Comparison of ENCODE assay signal across 24 mouse cellular contexts in the genomic region with DNA sequence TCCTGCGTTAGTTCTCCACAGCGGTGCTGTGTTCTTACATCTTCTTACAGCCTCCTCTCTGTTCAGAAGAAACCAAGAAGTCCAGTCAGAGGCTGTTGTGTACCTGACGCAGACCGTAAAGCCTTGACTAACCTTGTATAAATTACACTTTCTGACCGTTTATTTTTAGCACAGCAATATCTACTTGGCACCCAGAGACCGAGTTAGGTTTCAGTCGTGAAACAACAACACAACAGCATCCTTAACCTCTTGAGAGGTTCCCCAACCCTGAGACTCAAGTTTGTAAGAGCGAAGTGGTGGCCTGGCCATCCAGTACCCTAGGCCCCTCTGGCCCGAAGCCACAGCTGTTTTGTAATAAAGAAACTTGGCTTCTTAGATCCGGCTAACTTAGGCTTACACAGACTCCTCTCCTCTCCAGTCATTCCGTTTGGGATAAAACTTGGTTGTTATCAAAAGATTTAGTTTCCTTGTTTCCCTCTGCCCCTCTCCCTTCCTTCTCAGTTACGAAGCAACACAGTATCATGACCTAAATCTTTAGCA. TPM values are rescaled to one million over a fixed set of nuclear protein-coding genes. Genes with fewer than 3 reads are reported as not detected.
DNase-seq lines count a peak whose midpoint lies in the region; ATAC-seq and TF ChIP-seq lines count a peak whose summit lies in the region.
"Had no signal": no experiment of that assay in that cellular context is flagged by ENCODE, and none has a peak within 500 bp of the region (broad histone marks: within the 10 kb centered on the region; RNA-seq: fewer than 3 reads in every experiment).

No protein-coding gene starts in this region.

- H3K4me3 ChIP-seq in gastrocnemius, adult 2 months: peak overlapping the region; percentile 21; the same call in 1 of the 2 replicates
- H3K4me3 ChIP-seq in heart, embryonic 16.5 days (ENCODE audit: low read length): no peak overlapping the region
- H3K4me3 ChIP-seq in heart, embryonic 11.5 days (ENCODE audit: low read depth, low read length): no peak overlapping the region
- H3K4me3 ChIP-seq in lung, postnatal 0 days (ENCODE audit: low read depth, low read length): no peak overlapping the region
- no peak overlapping the region for H3K4me3 ChIP-seq in stomach, postnatal 0 days (ENCODE audit: low read depth, low read length)
- H3K4me3 ChIP-seq: embryonic facial prominence, embryonic 15.5 days; hindbrain, embryonic 12.5 days; limb, embryonic 15.5 days; liver, embryonic 15.5 days; midbrain, embryonic 15.5 days; neural tube, embryonic 15.5 days had no signal

- intact Hi-C loops in gastrocnemius, adult 2 months (cut with DNase I): no loop called here
- intact Hi-C loops in gastrocnemius, postnatal 36 days (cut with DNase I): no loop called here

- H3K4me1 ChIP-seq in heart, embryonic 16.5 days (ENCODE audit: control insufficient read depth, insufficient read depth, low read length): peaks cover 27% of the 10 kb centered on the region
- H3K4me1 ChIP-seq in heart, embryonic 11.5 days (ENCODE audit: control insufficient read depth, insufficient read depth, low read length): peaks cover 33% of the 10 kb centered on the region
- peaks cover 2% of the 10 kb centered on the region; the same call in 1 of the 2 replicates for H3K4me1 ChIP-seq in lung, postnatal 0 days (ENCODE audit: insufficient read depth, low read depth, low read length)
- H3K4me1 ChIP-seq in stomach, postnatal 0 days (replicated peaks; ENCODE audit: control insufficient read depth, insufficient read depth): no peaks in the 10 kb centered on the region
- H3K4me1 ChIP-seq: liver, embryonic 15.5 days; neural tube, embryonic 15.5 days had no signal

- H3K4me2 ChIP-seq in heart, embryonic 16.5 days (ENCODE audit: low read depth, low read length): no peak overlapping the region
- no peak overlapping the region for H3K4me2 ChIP-seq in heart, embryonic 11.5 days
- H3K4me2 ChIP-seq in lung, postnatal 0 days (replicated peaks; ENCODE audit: low read depth, low read length): no peak overlapping the region
- H3K4me2 ChIP-seq in stomach, postnatal 0 days (replicated peaks; ENCODE audit: low read depth): no peak overlapping the region
- H3K4me2 ChIP-seq: embryonic facial prominence, embryonic 15.5 days; hindbrain, embryonic 12.5 days; limb, embryonic 15.5 days; liver, embryonic 15.5 days; midbrain, embryonic 15.5 days; neural tube, embryonic 15.5 days had no signal

- no peak for ATAC-seq in heart, embryonic 16.5 days (replicated peaks; ENCODE audit: extremely low read depth, insufficient read depth, low FRiP score)
- ATAC-seq in heart, embryonic 11.5 days (replicated peaks; ENCODE audit: insufficient number of reproducible peaks, low FRiP score, low TSS enrichment): no peak
- ATAC-seq in lung, postnatal 0 days: no peak
- ATAC-seq in stomach, postnatal 0 days (ENCODE audit: low FRiP score, low TSS enrichment): no peak
- no peak for ATAC-seq in monocyte, adult 5-6 weeks (replicated peaks; ENCODE audit: insufficient number of reproducible peaks, low FRiP score, low TSS enrichment, poor library complexity, severe bottlenecking)
- ATAC-seq: forebrain, embryonic 16.5 days; inflammation-experienced regulatory T-cells, adult 6 months; midbrain, embryonic 15.5 days had no signal

- no peaks in the 10 kb centered on the region for H3K9me3 ChIP-seq in heart, embryonic 16.5 days (replicated peaks; ENCODE audit: control insufficient read depth, low read length)
- H3K9me3 ChIP-seq in heart, embryonic 11.5 days (replicated peaks; ENCODE audit: control insufficient read depth, low read length): no peaks in the 10 kb centered on the region
- H3K9me3 ChIP-seq in lung, postnatal 0 days (ENCODE audit: low read length): no peaks in the 10 kb centered on the region
- H3K9me3 ChIP-seq in stomach, postnatal 0 days (ENCODE audit: control insufficient read depth, low read length): no peaks in the 10 kb centered on the region
- H3K9me3 ChIP-seq: embryonic facial prominence, embryonic 15.5 days; hindbrain, embryonic 12.5 days; limb, embryonic 15.5 days; liver, embryonic 15.5 days; midbrain, embryonic 15.5 days; neural tube, embryonic 15.5 days had no signal

- H3K9ac ChIP-seq in heart, embryonic 16.5 days (ENCODE audit: low read length): 0 out of 2 replicates have a peak overlapping the region, but pooled peaks have one; percentile 7
- H3K9ac ChIP-seq in heart, embryonic 11.5 days (ENCODE audit: low read depth, low read length): no peak overlapping the region
- H3K9ac ChIP-seq in lung, postnatal 0 days (replicated peaks; ENCODE audit: low read depth): no peak overlapping the region
- peak overlapping the region; percentile 23; the same call in 1 of the 2 replicates for H3K9ac ChIP-seq in stomach, postnatal 0 days (ENCODE audit: low read length)
- H3K9ac ChIP-seq: embryonic facial prominence, embryonic 15.5 days; hindbrain, embryonic 12.5 days; limb, embryonic 15.5 days; liver, embryonic 15.5 days; midbrain, embryonic 15.5 days; neural tube, embryonic 15.5 days had no signal

- TF ChIP-seq CTCF in gastrocnemius, adult 2 months (IDR thresholded peaks at IDR 0.05): no peak
- no peak for TF ChIP-seq CTCF in lung, postnatal 0 days (IDR thresholded peaks at IDR 0.05)
- no peak for TF ChIP-seq CTCF in stomach, postnatal 0 days (IDR thresholded peaks at IDR 0.05; ENCODE audit: low read depth)

- 37% methylated on average over 12 of the region's 12 CpGs for WGBS in heart, embryonic 16.5 days
- WGBS in heart, embryonic 11.5 days (ENCODE audit: insufficient replicate concordance): 63% methylated on average over 12 of the region's 12 CpGs
- WGBS in lung, postnatal 0 days: 62% methylated on average over 12 of the region's 12 CpGs
- 65% methylated on average over 12 of the region's 12 CpGs for WGBS in stomach, postnatal 0 days

- peaks cover 11% of the 10 kb centered on the region for H3K36me3 ChIP-seq in heart, embryonic 16.5 days (ENCODE audit: control insufficient read depth, insufficient read depth)
- H3K36me3 ChIP-seq in heart, embryonic 11.5 days (ENCODE audit: control insufficient read depth, insufficient read depth, low read length): peaks cover 4% of the 10 kb centered on the region; the same call in 1 of the 2 replicates
- H3K36me3 ChIP-seq in lung, postnatal 0 days (ENCODE audit: insufficient read depth, low read length): no peaks in the 10 kb centered on the region
- H3K36me3 ChIP-seq in stomach, postnatal 0 days (ENCODE audit: control insufficient read depth, insufficient read depth, low read length): no peaks in the 10 kb centered on the region
- H3K36me3 ChIP-seq: G1E; hindbrain, embryonic 12.5 days; liver, embryonic 15.5 days; midbrain, embryonic 15.5 days; neural tube, embryonic 15.5 days had no signal

- no peak for TF ChIP-seq EP300 in lung, postnatal 0 days (IDR thresholded peaks at IDR 0.05)
- no peak for TF ChIP-seq EP300 in stomach, postnatal 0 days (optimal IDR thresholded peaks at IDR 0.05)

- H3K27me3 ChIP-seq in heart, embryonic 16.5 days (ENCODE audit: control insufficient read depth, insufficient read depth, low read length): no peaks in the 10 kb centered on the region
- no peaks in the 10 kb centered on the region for H3K27me3 ChIP-seq in heart, embryonic 11.5 days (ENCODE audit: control insufficient read depth, insufficient read depth, low read length)
- no peaks in the 10 kb centered on the region for H3K27me3 ChIP-seq in lung, postnatal 0 days (replicated peaks; ENCODE audit: insufficient read depth, low read length)
- H3K27me3 ChIP-seq in stomach, postnatal 0 days (ENCODE audit: control insufficient read depth, insufficient read depth, low read length): no peaks in the 10 kb centered on the region
- H3K27me3 ChIP-seq: embryonic facial prominence, embryonic 15.5 days; hindbrain, embryonic 12.5 days; limb, embryonic 15.5 days; liver, embryonic 15.5 days; midbrain, embryonic 15.5 days; neural tube, embryonic 15.5 days had no signal

- no peak for DNase-seq in gastrocnemius, adult 2 months
- no peak for DNase-seq in gastrocnemius, postnatal 36 days
- peak; percentile 52 for DNase-seq in lung, postnatal 0 days (ENCODE audit: low spot score)
- DNase-seq in lung, adult 18-20 months: no peak
- no peak for DNase-seq in stomach, postnatal 0 days (ENCODE audit: low spot score)
- DNase-seq: adrenal gland, postnatal 25 days; cerebellum, adult 11 months; cerebellum, postnatal 14 days; kidney, adult 8-10 months; thymus, adult 18-20 months; thymus, postnatal 4 days had no signal

- peak overlapping the region; percentile 77 for H3K27ac ChIP-seq in gastrocnemius, adult 2 months
- peak overlapping the region; percentile 48; the same call in 1 of the 2 replicates for H3K27ac ChIP-seq in heart, embryonic 16.5 days (ENCODE audit: low read length)
- H3K27ac ChIP-seq in heart, embryonic 11.5 days (ENCODE audit: low read depth, low read length): no peak overlapping the region
- no peak overlapping the region for H3K27ac ChIP-seq in lung, postnatal 0 days (ENCODE audit: low read length)
- H3K27ac ChIP-seq in stomach, postnatal 0 days (replicated peaks): no peak overlapping the region
- H3K27ac ChIP-seq: embryonic facial prominence, embryonic 15.5 days; hindbrain, embryonic 12.5 days; limb, embryonic 15.5 days; liver, embryonic 15.5 days; midbrain, embryonic 15.5 days; neural tube, embryonic 15.5 days had no signal

RNA-seq across cellular contexts. Expression of a gene that starts 32.7 kb away (rescaled TPM):
- 10 to 100 TPM; 28.3 to 42.6 TPM for total RNA-seq in gastrocnemius, adult 2 months (2021)
- 10 to 100 TPM; 29.6 to 35.6 TPM for total RNA-seq in gastrocnemius, postnatal 36 days (2021)
- 42.4 and 53.8 TPM in 2 replicates for polyA plus RNA-seq in heart, embryonic 16.5 days (2015; fragmentation: Nextera tagmentation; extraction: Ambion mirVana)
- polyA plus RNA-seq in heart, embryonic 11.5 days (2014; fragmentation: Nextera tagmentation; extraction: Ambion mirVana): 43.4 and 45.9 TPM in 2 replicates
- 112 and 126 TPM in 2 replicates for polyA plus RNA-seq in lung, postnatal 0 days (2015; fragmentation: Nextera tagmentation; extraction: Ambion mirVana)
- polyA plus RNA-seq in stomach, postnatal 0 days (2015; fragmentation: Nextera tagmentation; extraction: Ambion mirVana): 10.5 and 11.4 TPM in 2 replicates
- 0.67 to 1.3 TPM (median 0.96 TPM) in 3 replicates for total RNA-seq in monocyte, adult 5-6 weeks (2017)
- total RNA-seq: granulocyte monocyte progenitor cell, adult 5-6 weeks had no signal
- polyA plus RNA-seq: G1E had no signal

Comparison
In these comparisons a context has a peak if more than half of its experiments do, and no peak if none do; other contexts are left out.
1. H3K27ac ChIP-seq: peak in gastrocnemius, adult 2 months (single experiment) and heart, embryonic 16.5 days (single experiment); none in heart, embryonic 11.5 days (single experiment), lung, postnatal 0 days (single experiment) and stomach, postnatal 0 days (single experiment).
2. H3K9ac ChIP-seq: peak in heart, embryonic 16.5 days (single experiment) and stomach, postnatal 0 days (single experiment); none in heart, embryonic 11.5 days (single experiment) and lung, postnatal 0 days (single experiment).